Mouse (Mus musculus): ENCODE measurements around the gene Gabarap.
"Not testable (repeated sequence)": the region's sequence is repeated elsewhere in the genome, so short reads cannot be mapped to it uniquely, and the experiment has no call there.

Gabarap gene

DNA sequence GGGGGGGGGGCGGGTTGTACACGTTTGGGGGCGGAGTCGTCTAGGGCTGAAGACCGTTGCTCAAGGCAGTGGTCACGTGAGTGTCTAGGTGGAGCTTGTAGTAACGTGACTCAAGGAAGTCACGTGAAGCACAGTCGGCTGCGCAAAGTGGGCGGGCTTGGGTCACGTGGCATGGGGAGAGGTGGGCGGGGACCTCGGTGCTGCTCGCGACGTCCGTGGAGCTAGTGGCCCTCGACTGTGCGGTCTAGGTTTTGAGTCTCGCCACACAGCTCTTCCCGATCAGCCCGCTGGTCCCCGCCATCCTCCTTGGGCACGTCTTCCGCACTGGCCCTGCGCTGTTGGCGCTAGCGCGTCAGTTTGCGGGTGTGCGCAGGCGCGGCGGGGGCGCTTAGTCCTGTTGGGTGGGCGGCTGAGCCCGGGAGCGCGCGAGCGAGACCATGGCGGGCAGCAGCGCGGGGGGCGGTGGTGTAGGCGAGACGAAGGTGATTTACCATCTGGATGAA lies 9.5 kb downstream of the Gabarap start, which contains the start of gene Dvl2:
Gene Dvl2, plus strand, starts transcription at position 200 of the 503 bp plus-strand sequence.
- peak; percentile 89 for DNase-seq

DNA sequence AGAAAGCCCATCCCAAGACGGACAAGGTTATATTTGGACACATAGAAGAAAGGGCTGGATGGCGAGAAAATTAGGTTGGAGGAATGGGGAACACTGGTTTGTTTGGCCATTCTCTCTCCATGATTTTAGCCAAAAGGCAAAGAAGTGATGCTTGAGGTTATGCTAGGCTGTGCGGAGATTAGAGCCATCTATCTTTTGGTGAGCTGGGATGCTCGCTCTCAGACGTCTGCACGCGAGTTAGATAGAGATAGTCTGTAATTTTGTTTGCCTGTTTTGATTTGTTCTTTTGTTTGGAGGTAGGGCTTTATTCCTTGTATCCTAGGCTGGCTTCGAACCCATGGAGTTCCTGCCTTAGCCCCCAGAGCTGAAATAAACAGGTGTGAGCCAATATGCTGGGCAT lies 10.2 kb downstream of the Gabarap start:
- DNase-seq: no peak

- no peak for DNase-seq
Measured at GRCm38 (mm10) chr11:70001865-70002264, 10.9 kb downstream of the Gabarap start.

GRCm38 (mm10) chr11:70002471-70002870 lies 11.5 kb downstream of the Gabarap start:
- no peak for DNase-seq

- no peak for DNase-seq
Measured at GRCm38 (mm10) chr11:70005521-70005920, 14.6 kb downstream of the Gabarap start.

- DNase-seq: no peak
Measured at GRCm38 (mm10) chr11:70010033-70010432, 19.1 kb downstream of the Gabarap start.

DNA sequence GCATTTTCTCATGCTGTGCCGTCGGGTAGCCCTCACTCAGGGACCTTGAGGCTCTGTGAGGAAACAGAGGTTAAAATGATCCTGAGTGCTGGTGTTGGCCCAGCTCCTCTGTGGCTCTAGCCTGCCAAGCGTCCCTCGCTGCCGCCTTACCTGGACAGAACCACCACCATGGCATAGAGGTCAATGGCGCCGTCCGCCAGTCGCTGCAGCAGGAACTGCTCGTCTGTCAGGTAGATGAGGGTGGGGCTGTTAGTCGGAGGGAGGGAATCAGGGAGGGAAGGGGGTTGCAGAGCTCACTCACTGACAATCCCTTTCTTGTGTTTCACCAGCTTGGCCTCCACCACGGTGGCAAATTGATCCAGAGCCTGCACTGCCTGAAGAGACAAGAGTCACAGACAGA lies 19.6 kb downstream of the Gabarap start:
- no peak for DNase-seq

DNA sequence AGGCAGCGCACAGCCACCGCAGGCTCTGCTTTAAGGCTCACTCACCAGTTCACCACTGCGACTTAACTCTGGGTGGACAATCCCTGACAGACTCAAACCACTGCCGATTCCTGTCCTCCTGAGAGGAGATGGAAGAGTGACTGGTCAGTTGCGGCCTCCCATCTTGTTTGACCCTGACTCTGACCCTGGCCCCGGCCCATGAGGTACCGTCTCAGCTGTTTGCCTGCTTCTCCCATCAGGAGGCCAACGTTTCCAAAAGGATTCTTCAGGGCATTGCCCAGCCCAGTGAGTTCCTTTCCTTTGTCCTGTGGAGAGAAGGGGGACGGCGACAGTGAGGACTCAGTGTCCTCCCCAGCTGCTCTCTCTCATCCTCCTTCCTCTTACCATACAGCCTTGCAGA lies 20.0 kb downstream of the Gabarap start:
- DNase-seq: no peak

GRCm38 (mm10) chr11:70012931-70013330 lies 22.0 kb downstream of the Gabarap start:
- DNase-seq: no peak

GRCm38 (mm10) chr11:70013408-70013807 lies 22.5 kb downstream of the Gabarap start:
- DNase-seq: no peak

GRCm38 (mm10) chr11:70014051-70014450 lies 23.1 kb downstream of the Gabarap start:
- no peak for DNase-seq

- peak; percentile 86 for DNase-seq
Measured at GRCm38 (mm10) chr11:70014880-70015558, 24.1 kb downstream of the Gabarap start, which contains the start of gene Acadvl. TSS of gene Acadvl (minus strand) at chr11:70015411.

DNA sequence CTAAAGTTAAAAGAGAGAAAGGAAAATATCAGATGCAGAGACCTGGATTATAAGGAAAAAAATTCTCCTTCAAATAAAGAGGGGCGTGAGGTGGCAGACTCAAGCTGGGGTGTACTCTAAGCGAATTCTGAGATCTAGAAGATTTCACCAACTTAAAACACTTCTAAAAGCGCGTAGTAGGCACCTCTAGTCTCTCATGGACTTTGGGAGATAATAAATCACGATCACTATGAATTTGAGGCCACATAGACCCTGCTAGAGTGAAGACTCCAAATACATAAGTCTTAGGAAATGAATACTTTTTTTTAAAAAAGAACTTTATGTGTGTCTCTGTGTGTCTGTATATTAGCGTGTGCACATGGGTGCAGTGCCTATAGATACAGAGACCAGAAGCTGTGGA lies 24.7 kb downstream of the Gabarap start:
- no peak for DNase-seq

- not testable (repeated sequence) for DNase-seq
Measured at GRCm38 (mm10) chr11:70016177-70016576, 25.2 kb downstream of the Gabarap start.

DNA sequence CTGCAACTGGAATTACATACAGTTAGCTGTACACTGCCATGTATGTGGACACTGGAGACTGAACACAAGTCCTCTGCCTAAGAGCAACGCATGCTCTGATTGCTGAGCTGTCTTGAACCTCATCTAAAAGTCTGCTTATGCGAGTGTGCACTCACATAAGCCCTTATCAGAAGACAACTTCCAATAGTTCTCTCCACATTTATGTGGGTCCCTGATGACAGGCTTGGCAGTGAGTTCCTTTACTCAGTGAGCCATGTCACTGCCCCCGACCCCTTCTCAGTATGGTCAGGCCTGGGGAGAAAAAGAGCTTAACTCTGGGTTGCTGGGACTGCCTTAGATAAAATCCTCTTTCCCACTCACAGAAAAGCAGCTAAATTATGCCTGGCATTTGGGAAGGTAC lies 25.7 kb downstream of the Gabarap start, which contains the start of gene Dlg4:
Gene Dlg4, plus strand, starts transcription at position 274 of the 400 bp plus-strand sequence.
- DNase-seq: no peak

- DNase-seq: no peak
Measured at GRCm38 (mm10) chr11:70017199-70017767, 26.3 kb downstream of the Gabarap start.

DNA sequence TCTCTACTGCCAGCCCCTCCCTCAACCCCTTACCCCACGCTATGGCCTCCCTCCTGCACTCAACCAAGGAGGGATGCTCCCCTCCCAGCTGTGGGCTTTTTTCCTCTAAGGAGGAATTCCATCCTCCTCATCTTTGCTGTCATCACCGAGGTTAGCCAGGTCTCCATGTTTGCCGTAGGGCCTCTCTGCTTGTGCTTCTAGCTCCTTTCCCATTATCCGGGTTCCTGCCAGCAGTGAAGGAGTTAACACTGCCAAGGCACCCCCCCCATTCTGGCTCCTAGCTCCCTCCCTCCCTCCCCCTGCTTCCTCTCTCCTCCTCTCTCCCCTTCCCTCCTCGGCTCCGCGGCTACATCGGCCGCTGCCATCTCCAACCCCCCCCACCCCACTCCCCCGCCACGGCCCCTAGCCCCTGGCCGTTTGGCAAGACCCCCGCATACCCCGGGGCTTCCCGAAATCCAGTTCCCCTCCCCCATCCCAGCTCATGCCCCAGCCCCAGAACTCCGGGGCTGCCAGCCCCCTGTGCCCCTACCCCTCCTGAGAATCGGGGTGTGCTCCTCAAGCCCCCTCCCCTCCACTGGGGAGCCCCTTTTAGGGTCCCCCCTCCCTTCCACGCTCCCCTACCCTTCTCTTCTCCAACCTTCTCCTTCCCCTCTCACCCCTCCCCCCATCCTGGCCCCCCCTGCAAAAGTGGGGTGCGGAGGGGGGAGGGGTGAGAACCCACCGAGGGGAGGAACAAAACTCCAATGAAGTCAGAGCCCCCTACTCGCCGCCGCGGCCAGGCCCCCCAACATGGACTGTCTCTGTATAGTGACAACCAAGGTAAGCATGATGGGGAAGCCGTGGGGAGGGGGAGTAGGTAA lies 27.4 kb downstream of the Gabarap start:
- peak; percentile 69 for DNase-seq

- DNase-seq: no peak
Measured at GRCm38 (mm10) chr11:70019495-70020021, 28.6 kb downstream of the Gabarap start.

GRCm38 (mm10) chr11:70020022-70020631 lies 29.2 kb downstream of the Gabarap start:
- no peak for DNase-seq

DNA sequence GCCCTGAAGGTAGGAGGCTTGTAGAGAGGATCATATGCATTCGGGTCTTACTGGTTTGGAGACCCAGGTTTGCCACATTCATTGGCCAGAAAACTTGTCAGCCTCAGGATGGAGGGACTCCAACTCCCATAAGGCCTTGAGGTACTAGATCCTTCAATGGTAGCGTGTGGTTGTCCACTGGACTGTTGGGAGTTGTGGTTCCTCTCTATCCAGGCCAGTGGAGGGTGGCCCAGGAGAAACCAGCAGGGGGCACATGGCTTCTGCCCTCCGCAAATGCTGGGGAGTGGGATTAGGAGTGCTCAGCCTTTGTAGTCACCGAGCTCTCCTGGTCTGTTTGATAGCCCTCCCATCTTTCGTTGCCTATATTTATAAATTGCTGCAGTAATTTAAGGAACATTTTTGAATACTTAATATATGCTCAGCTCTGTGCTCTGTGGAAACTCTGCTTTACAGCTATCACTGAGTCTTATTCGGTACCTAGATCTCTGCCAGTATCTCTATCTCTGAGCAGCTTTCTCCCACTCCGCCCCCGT lies 29.9 kb downstream of the Gabarap start:
- peak; percentile 64 for DNase-seq

GRCm38 (mm10) chr11:70021264-70022132 lies 30.6 kb downstream of the Gabarap start:
- DNase-seq: peak; percentile 95
